Mouse (Mus musculus) cortical plate, adult 2 months (tissue): ENCODE data around the gene Kif24.
"Not testable (repeated sequence)": the region's sequence is repeated elsewhere in the genome, so short reads cannot be mapped to it uniquely, and the experiment has no call there.

Experiments used
- CTCF ChIP-seq: fragments of 200-500 bp; IDR thresholded peaks from 2 replicates; pipeline ENCODE4 v1.5.1; 2011; ENCODE audit warnings: mild to moderate bottlenecking, control low read depth, low read length; ENCODE audit not compliant: insufficient read depth; ENCODE audit errors: extremely low read depth
- POLR2A ChIP-seq: fragments of 200-500 bp; IDR thresholded peaks from 2 replicates; pipeline ENCODE4 v1.6.1; 2011; ENCODE audit warnings: mild to moderate bottlenecking, low read length, control low read depth; ENCODE audit not compliant: insufficient read depth; ENCODE audit errors: extremely low read depth

- TF ChIP-seq POLR2A, CTCF: not testable (repeated sequence)
These were observed 1.5 kb downstream of the Kif24 start for GRCm38 (mm10) chr4:41463051-41463738.
